Mouse (Mus musculus) small intestine, adult 2 months (tissue): ENCODE measurements around the gene Ntsr1. TPM values are rescaled to one million over a fixed set of nuclear protein-coding genes. Genes with fewer than 3 reads are reported as not detected.

Experiments
- H3K27ac ChIP-seq: fragments of 200-500 bp; 2 replicates; pipeline ENCODE4 v1.5.1; 2012; ENCODE audit warnings: low read depth, low read length, control low read depth, inconsistent platforms; ENCODE audit not compliant: insufficient read depth
- H3K27me3 ChIP-seq: fragments of 200-500 bp; 2 replicates; pipeline ENCODE4 v1.6.1; 2012; ENCODE audit warnings: mild to moderate bottlenecking, moderate library complexity, low read length, inconsistent platforms; ENCODE audit not compliant: control insufficient read depth, insufficient read depth
- H3K36me3 ChIP-seq: fragments of 200-500 bp; 2 replicates; pipeline ENCODE4 v1.6.1; 2012; ENCODE audit warnings: mild to moderate bottlenecking, low read length, control low read depth, inconsistent platforms; ENCODE audit not compliant: control insufficient read depth, insufficient read depth
- H3K4me1 ChIP-seq: fragments of 200-500 bp; 2 replicates; pipeline ENCODE4 v1.6.1; 2012; ENCODE audit warnings: low read length, inconsistent platforms, mixed read lengths; ENCODE audit not compliant: control insufficient read depth, insufficient read depth, insufficient read length
- H3K4me3 ChIP-seq: fragments of 200-500 bp; 2 replicates; pipeline ENCODE4 v1.5.1; 2012; ENCODE audit warnings: low read depth, mild to moderate bottlenecking, control low read depth, inconsistent platforms, low read length, moderate library complexity
- CTCF ChIP-seq: fragments of 200-500 bp; IDR thresholded peaks from 2 replicates; pipeline ENCODE4 v1.5.1; 2012; ENCODE audit warnings: low read depth, mild to moderate bottlenecking, control low read depth, inconsistent platforms, low read length, moderate library complexity, mixed read lengths; ENCODE audit not compliant: insufficient replicate concordance, insufficient read length; ENCODE audit errors: extremely low read depth
- POLR2A ChIP-seq: fragments of 200-500 bp; IDR thresholded peaks from 2 replicates; pipeline ENCODE4 v1.6.1; 2012; ENCODE audit warnings: low read depth, mild to moderate bottlenecking, control low read depth, inconsistent platforms, low read length, moderate library complexity
- WGBS: fragments of 180-500 bp; shearing (Covaris S2); methylation state at CpG from one replicate; pipeline ENCODE4 v1.1.7; 2018; 5-methylcytosine and 5-hydroxymethylcytosine counted together
- polyA plus RNA-seq: library from polyadenylated mRNA; depleted of rRNA; stranded (reverse); fragments of >200 nt; gene quantifications from 2 replicates; pipeline ENCODE4 v1.2.3, GENCODE M21; 2012

Ntsr1 gene
- polyA plus RNA-seq, 1 experiment, result 0.70 TPM

GRCm38 (mm10) chr2:180563296-180563695 lies 63.5 kb downstream of the Ntsr1 start:
- no peak overlapping the region for H3K4me3 ChIP-seq
- TF ChIP-seq POLR2A, result no peak
- TF ChIP-seq CTCF, result no peak
- no peaks in the 10 kb centered on the region; the same call in none of the 2 replicates for H3K27me3 ChIP-seq
- no peaks in the 10 kb centered on the region for H3K4me1 ChIP-seq
- WGBS, result 63% methylated on average over 6 of the region's 6 CpGs
- no peaks in the 10 kb centered on the region for H3K36me3 ChIP-seq
- no peak overlapping the region for H3K27ac ChIP-seq

- 48% methylated on average over 5 of the region's 5 CpGs for WGBS
- H3K36me3 ChIP-seq, result no peaks in the 10 kb centered on the region
- H3K27me3 ChIP-seq, result no peaks in the 10 kb centered on the region; the same call in none of the 2 replicates
- H3K4me1 ChIP-seq, result no peaks in the 10 kb centered on the region
- no peak overlapping the region for H3K4me3 ChIP-seq
- H3K27ac ChIP-seq, result no peak overlapping the region
- TF ChIP-seq POLR2A, result no peak
- no peak for TF ChIP-seq CTCF
Observed at GRCm38 (mm10) chr2:180563841-180564240, 64.1 kb downstream of the Ntsr1 start.

DNA sequence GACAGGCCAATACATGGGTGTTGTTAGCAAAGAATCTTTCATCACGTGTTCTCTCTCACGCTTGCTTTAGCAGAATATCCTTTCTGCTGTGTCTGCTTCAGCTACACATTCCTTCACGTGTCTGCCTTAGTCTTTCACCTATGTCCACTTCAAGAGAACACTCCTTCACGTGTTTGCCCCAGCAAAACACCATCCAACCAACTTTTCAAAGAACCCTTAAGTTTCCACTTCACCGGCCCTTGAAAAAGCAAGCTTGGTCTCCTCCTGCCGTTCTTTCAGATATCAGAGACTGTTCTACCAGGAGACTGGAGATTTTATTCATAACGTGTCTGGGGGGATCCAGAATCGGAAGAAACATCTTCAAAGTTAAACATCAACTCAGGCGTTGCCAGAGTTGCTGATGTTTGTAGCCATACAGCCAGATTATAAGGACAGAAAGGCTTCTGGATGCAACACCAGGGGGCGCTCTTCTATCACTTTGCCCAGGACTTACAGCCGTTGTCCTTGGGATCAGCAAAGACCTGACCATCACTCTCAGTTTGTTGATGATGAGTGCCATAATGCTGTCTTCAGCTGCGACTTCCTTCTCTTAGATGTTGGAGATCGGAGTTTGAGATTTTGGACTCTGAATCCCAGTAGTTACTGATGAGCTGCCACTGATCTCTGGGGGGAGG lies 66.6 kb downstream of the Ntsr1 start:
- WGBS, result 33% methylated on average over 13 of the region's 13 CpGs
- no peaks in the 10 kb centered on the region for H3K4me1 ChIP-seq
- H3K27ac ChIP-seq, result no peak overlapping the region
- no peak for TF ChIP-seq POLR2A
- peak; percentile 77; the same call in 1 of the 2 replicates for TF ChIP-seq CTCF
- peaks cover 10% of the 10 kb centered on the region for H3K27me3 ChIP-seq
- no peak overlapping the region for H3K4me3 ChIP-seq
- no peaks in the 10 kb centered on the region for H3K36me3 ChIP-seq

GRCm38 (mm10) chr2:180569028-180569643 lies 69.4 kb downstream of the Ntsr1 start:
- Histone ChIP-seq H3K27ac (no peak overlapping the region), H3K4me1 (no peaks in the 10 kb centered on the region), H3K4me3 (no peak overlapping the region), H3K36me3 (no peaks in the 10 kb centered on the region), H3K27me3 (peaks cover 13% of the 10 kb centered on the region)
- 9% methylated on average over 3 of the region's 3 CpGs for WGBS
- TF ChIP-seq CTCF, result no peak
- no peak for TF ChIP-seq POLR2A

- H3K36me3 ChIP-seq, result no peaks in the 10 kb centered on the region
- H3K4me3 ChIP-seq, result no peak overlapping the region
- no peak overlapping the region for H3K27ac ChIP-seq
- peaks cover 16% of the 10 kb centered on the region for H3K27me3 ChIP-seq
- WGBS, result 26% methylated on average over 4 of the region's 4 CpGs
- peaks cover 2% of the 10 kb centered on the region; the same call in 1 of the 2 replicates for H3K4me1 ChIP-seq
- TF ChIP-seq CTCF (no peak), POLR2A (no peak)
Observed at GRCm38 (mm10) chr2:180576482-180576881, 76.7 kb downstream of the Ntsr1 start.

- Histone ChIP-seq H3K36me3 (no peaks in the 10 kb centered on the region), H3K27ac (no peak overlapping the region), H3K4me1 (peaks cover 9% of the 10 kb centered on the region; the same call in 1 of the 2 replicates), H3K27me3 (peaks cover 14% of the 10 kb centered on the region), H3K4me3 (no peak overlapping the region)
- 4% methylated on average over 3 of the region's 3 CpGs for WGBS
- no peak for TF ChIP-seq POLR2A
- peak; percentile 87; the same call in 1 of the 2 replicates for TF ChIP-seq CTCF
Observed at GRCm38 (mm10) chr2:180578686-180579085, 78.9 kb downstream of the Ntsr1 start.

GRCm38 (mm10) chr2:180581002-180581401 lies 81.2 kb downstream of the Ntsr1 start, which contains the start of gene Mrgbp:
TSS of gene Mrgbp (plus strand) at chr2:180581304.
- Histone ChIP-seq H3K27ac (no peak within 1 kb of the TSS), H3K4me1 (peaks cover 17% of the 10 kb centered on the region; the same call in 1 of the 2 replicates), H3K27me3 (peaks cover 3% of the 10 kb centered on the region; the same call in 1 of the 2 replicates), H3K36me3 (peaks cover 3% of the 10 kb centered on the region), H3K4me3 (no peak within 1 kb of the TSS)
- 28% methylated on average over 3 of the region's 3 CpGs for WGBS
- TF ChIP-seq CTCF (no peak), POLR2A (no peak)
